Mouse (Mus musculus): ENCODE results near the gene Ptprh. TPM values are rescaled to one million over a fixed set of nuclear protein-coding genes. Genes with fewer than 3 reads are reported as not detected.
"Not testable (repeated sequence)": the region's sequence is repeated elsewhere in the genome, so short reads cannot be mapped to it uniquely, and the experiment has no call there.

Gene Ptprh
- polyA plus RNA-seq, 1 experiment from 2014 or later, result not detected

- Histone ChIP-seq H3K4me2 (no peak overlapping the region), H3K27me3 (ENCODE audit: control insufficient read depth, insufficient read depth, low read length) (no peaks in the 10 kb centered on the region), H3K9me3 (ENCODE audit: control insufficient read depth, low read length) (no peaks in the 10 kb centered on the region), H3K36me3 (ENCODE audit: control insufficient read depth, insufficient read depth, low read length) (no peaks in the 10 kb centered on the region), H3K4me1 (ENCODE audit: control insufficient read depth, insufficient read depth, low read length) (0 out of 2 replicates have a peak, but pooled peaks cover 6% of the 10 kb centered on the region), H3K9ac (ENCODE audit: low read length) (no peak overlapping the region), H3K4me3 (ENCODE audit: low read depth, low read length) (no peak overlapping the region), H3K27ac (ENCODE audit: low read depth, low read length) (no peak overlapping the region)
- DNase-seq (ENCODE audit: low spot score, missing footprints), result no peak
- 91% methylated on average over 4 of the region's 4 CpGs for WGBS
- ATAC-seq (ENCODE audit: low FRiP score), result no peak
Observed at GRCm38 (mm10) chr7:4536369-4536768, 67.5 kb downstream of the Ptprh start.

DNA sequence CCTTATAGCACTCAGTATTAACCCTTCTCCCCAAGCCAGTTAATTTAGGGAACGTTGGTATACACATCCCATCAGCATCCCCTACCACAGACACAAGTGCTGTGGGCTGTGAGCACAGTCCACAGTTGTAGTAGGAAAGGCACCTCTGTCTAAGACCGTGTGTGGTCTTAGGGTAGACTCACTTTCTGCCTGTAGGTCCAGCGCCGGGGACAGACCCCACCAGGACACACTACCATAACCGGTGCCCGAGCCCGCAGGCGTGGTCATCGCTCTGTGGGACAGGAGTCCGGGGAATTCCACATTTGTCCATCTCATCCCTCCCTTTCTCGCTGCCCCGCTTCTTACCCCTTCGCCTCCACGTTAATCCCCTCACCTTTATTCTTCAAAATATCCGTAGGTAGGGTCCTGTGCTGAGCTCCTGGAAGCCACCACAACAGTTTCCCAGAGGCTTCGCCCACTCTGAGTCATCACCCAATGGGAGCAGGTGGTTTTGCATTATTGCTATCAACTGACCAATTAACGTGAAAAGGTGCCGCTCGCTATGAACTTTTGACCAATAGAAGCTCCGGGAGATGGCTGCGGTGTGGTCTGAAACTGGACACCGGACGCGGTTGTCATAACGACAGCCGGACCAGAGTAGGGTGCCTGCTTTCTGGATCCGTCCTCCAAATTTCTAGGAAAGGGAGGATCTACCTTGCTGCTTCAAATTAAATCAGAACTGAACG, 71.7 kb downstream of the Ptprh start, which contains the start of gene Dnaaf3:
Dnaaf3 (minus strand) TSS at position 449 of the 725 bp plus-strand sequence.
- Histone ChIP-seq H3K27me3 (ENCODE audit: control insufficient read depth, insufficient read depth, low read length) (peaks cover 1% of the 10 kb centered on the region), H3K27ac (ENCODE audit: low read depth, low read length) (no peak within 1 kb of the TSS), H3K4me2 (peak within 1 kb of the TSS; percentile 65), H3K9me3 (ENCODE audit: control insufficient read depth, low read length) (no peaks in the 10 kb centered on the region), H3K4me1 (ENCODE audit: control insufficient read depth, insufficient read depth, low read length) (0 out of 2 replicates have a peak, but pooled peaks cover 7% of the 10 kb centered on the region), H3K36me3 (ENCODE audit: control insufficient read depth, insufficient read depth, low read length) (no peaks in the 10 kb centered on the region), H3K4me3 (ENCODE audit: low read depth, low read length) (peak within 1 kb of the TSS; percentile 40), H3K9ac (ENCODE audit: low read length) (peak within 1 kb of the TSS; percentile 38; the same call in 1 of the 2 replicates)
- peak; percentile 95 for ATAC-seq (ENCODE audit: low FRiP score)
- peak; percentile 95 for DNase-seq (ENCODE audit: low spot score, missing footprints)
- WGBS, result 3% methylated on average over 28 of the region's 28 CpGs

DNA sequence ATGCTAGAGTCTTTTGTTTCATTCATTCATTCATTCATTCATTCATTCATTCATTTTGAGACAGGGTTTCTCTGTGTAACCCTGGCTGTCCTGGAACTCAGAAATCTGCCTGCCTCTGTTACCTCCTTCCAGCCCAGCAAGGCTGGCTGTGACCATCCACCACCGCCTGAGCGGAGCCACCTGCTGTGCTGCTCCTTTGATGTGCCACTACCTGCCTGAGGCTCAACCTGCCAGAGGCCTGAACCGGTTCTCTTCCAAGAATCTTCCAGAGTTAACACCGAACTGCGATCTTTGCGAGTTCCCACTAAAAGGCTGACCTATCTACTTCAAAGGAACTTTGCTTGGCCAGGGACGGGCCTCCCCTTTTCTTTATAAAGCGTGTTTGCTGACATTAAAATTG, 73.7 kb downstream of the Ptprh start:
- H3K9ac ChIP-seq (ENCODE audit: low read length); H3K36me3 ChIP-seq (ENCODE audit: control insufficient read depth, insufficient read depth, low read length); H3K4me1 ChIP-seq (ENCODE audit: control insufficient read depth, insufficient read depth, low read length); H3K4me3 ChIP-seq (ENCODE audit: low read depth, low read length); H3K27ac ChIP-seq (ENCODE audit: low read depth, low read length); H3K4me2 ChIP-seq; ATAC-seq (ENCODE audit: low FRiP score); H3K27me3 ChIP-seq (ENCODE audit: control insufficient read depth, insufficient read depth, low read length); H3K9me3 ChIP-seq (ENCODE audit: control insufficient read depth, low read length); DNase-seq (ENCODE audit: low spot score, missing footprints): not testable (repeated sequence)
- 48% methylated on average over 7 of the region's 8 CpGs for WGBS

DNA sequence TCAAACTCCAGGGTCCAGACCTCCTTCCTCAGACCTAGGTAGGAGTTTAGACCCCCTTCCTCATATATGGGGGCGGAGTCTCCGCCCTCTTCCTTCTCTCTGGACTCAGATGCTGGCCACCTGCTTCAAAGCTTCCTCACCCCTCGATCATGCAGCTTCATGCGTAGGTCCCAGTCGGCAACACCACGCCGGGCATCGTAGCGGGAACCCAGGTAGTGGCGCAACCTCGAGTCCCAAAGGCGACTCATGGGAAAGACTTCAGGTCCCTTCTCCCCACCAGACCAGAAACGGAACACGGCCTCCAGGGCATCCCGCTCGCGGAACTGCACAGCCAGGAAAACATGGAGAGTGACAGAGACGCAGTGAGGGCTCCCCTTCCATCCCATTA, 76.5 kb downstream of the Ptprh start:
- Histone ChIP-seq H3K4me1 (ENCODE audit: control insufficient read depth, insufficient read depth, low read length) (peaks cover 8% of the 10 kb centered on the region), H3K4me3 (ENCODE audit: low read depth, low read length) (no peak overlapping the region), H3K27me3 (ENCODE audit: control insufficient read depth, insufficient read depth, low read length) (peaks cover 4% of the 10 kb centered on the region), H3K4me2 (peak overlapping the region; percentile 48; the same call in 1 of the 2 replicates), H3K9ac (ENCODE audit: low read length) (no peak overlapping the region), H3K36me3 (ENCODE audit: control insufficient read depth, insufficient read depth, low read length) (no peaks in the 10 kb centered on the region), H3K27ac (ENCODE audit: low read depth, low read length) (no peak overlapping the region), H3K9me3 (ENCODE audit: control insufficient read depth, low read length) (no peaks in the 10 kb centered on the region)
- DNase-seq (ENCODE audit: low spot score, missing footprints), result no peak
- 52% methylated on average over 18 of the region's 18 CpGs for WGBS
- 0 out of 2 replicates have a peak, but pooled peaks have one; percentile 2 for ATAC-seq (ENCODE audit: low FRiP score)

DNA sequence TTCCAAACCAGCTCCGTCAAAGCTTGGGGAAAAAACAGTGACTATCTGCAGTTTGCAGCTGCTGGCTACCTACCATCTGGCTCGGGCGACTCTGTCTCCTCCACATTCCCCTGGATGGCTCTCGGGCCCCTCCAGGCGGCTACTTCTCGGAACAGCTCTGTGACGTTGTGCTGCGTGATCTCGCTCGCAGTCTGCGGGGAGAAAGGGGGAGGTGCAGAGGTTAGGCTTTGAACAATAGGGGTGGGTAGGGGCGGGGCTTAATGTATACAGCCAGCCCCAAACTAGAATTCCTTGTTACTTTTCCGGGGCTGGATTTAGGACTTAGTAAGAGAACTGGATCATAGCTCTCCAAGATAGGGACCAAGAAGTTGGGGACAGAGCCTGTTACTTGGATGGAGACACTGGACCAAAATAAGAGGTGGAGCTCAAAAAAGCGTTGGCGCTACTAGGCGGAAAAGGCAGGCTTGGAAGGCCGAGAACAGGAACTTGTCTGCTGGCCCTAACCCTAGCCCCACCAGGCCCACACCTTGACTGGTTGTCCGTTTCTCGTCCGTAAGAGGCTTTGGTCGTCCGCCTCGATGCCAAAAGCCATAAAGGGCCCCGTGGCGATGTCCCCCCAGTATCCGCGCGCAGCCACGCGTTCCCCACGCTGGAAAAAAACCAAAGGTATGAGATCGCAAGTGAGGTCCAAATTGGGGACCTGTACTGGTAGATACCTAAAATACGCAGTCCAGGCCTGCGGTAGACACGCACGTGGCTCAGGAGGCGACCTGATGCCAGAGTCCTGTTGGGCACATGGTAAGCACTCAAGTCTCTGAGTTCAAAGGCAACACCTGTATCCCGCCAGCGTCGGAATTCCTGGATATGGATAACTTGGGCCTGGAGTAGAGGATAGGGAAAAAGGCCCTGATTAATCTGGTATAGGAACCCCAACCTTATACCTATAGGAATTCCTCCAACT, 77.2 kb downstream of the Ptprh start:
- H3K9me3 ChIP-seq (ENCODE audit: control insufficient read depth, low read length), result no peaks in the 10 kb centered on the region
- H3K4me3 ChIP-seq (ENCODE audit: low read depth, low read length), result peak overlapping the region; percentile 20
- H3K4me1 ChIP-seq (ENCODE audit: control insufficient read depth, insufficient read depth, low read length), result peaks cover 2% of the 10 kb centered on the region
- DNase-seq (ENCODE audit: low spot score, missing footprints), result peak; percentile 98
- no peaks in the 10 kb centered on the region for H3K36me3 ChIP-seq (ENCODE audit: control insufficient read depth, insufficient read depth, low read length)
- peak; percentile 95 for ATAC-seq (ENCODE audit: low FRiP score)
- 21% methylated on average over 40 of the region's 40 CpGs for WGBS
- peak overlapping the region; percentile 48 for H3K4me2 ChIP-seq
- peak overlapping the region; percentile 47 for H3K9ac ChIP-seq (ENCODE audit: low read length)
- peaks cover 4% of the 10 kb centered on the region for H3K27me3 ChIP-seq (ENCODE audit: control insufficient read depth, insufficient read depth, low read length)
- H3K27ac ChIP-seq (ENCODE audit: low read depth, low read length), result no peak overlapping the region

DNA sequence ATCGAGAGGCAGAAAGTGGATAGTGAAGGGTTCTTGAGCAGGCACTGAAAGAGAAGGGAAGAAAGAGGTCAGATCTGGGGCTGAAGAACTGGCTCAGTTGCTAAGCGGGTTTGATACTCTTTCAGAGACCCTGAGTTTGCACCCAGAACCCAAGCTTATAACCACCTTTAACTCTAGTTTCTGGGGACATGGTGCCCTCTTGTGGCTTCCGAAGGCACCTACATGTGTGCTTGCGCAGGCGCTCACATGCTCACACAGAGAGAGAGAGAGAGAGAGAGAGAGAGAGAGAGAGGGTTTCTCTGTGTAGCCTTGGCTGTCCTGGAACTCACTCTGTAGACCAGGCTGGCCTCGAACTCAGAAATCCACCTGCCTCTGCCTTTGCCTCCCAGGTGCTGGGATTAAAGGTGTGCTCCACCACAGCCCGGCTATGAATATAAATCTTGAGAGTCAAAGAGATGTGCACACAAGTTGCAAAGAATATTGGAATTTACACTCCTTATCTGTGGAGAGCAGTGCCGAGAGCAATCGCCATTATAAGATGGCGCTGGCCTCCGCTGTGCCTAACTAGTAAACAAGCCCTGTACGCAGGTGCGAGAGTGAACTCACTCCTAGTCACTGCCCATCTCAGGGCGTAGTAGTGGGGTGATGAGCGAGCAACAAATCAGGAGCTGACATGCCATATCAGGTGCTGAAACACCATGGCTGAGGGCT, 79.5 kb downstream of the Ptprh start, which contains the start of gene Tnni3:
Tnni3 (minus strand) TSS at position 18 of the 711 bp plus-strand sequence.
- not testable (repeated sequence) for H3K27me3 ChIP-seq (ENCODE audit: control insufficient read depth, insufficient read depth, low read length); H3K9ac ChIP-seq (ENCODE audit: low read length)
- ATAC-seq (ENCODE audit: low FRiP score), result 0 out of 2 replicates have a peak, but pooled peaks have one; percentile 16

DNA sequence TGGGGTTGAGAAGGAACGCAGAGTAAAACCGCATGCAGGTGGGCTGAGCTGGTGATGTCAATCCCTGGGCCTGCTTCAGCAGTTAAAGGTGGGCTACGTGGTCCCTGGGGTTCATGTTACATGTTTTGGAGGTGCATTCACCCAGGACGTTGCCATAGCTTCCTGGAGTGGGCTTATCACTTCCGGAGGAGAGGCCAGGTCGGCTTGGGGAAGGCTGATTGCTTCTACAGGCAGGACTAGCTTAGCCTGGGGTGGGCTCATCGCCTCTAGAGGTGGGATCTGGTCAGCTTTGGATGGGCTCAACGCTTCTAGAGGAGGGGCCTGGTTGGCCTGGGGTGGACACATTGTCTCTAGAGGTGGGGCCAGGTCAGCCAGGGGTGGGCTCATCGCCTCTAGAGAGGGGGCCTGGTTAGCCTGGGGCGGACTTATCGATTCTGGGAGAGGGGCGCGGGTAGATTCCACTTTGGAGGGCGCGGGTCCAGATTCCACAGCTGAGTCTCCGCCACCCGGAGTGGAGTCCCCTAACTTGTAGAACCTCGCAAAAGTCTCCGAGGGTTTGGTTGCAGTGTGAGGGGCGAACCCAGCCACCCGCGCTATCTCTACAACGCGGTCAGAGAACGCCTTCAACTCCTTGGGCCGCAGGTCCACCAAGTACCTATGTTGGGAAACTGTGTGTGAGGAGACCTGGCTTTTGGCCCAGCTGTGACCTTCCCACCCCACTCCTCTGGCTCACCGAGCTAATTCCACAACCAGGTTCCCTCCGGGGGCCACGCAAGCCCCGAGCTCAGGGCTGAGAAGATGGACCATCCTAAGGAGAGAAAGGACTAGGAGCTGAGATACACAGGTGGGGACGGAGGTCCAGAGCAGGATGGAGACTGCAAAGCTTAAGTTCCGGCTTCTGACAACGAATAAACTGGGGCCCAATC, 80.4 kb downstream of the Ptprh start:
- peaks cover 10% of the 10 kb centered on the region for H3K27me3 ChIP-seq (ENCODE audit: control insufficient read depth, insufficient read depth, low read length)
- H3K27ac ChIP-seq (ENCODE audit: low read depth, low read length), result no peak overlapping the region
- H3K9ac ChIP-seq (ENCODE audit: low read length), result no peak overlapping the region
- H3K4me3 ChIP-seq (ENCODE audit: low read depth, low read length), result no peak overlapping the region
- H3K36me3 ChIP-seq (ENCODE audit: control insufficient read depth, insufficient read depth, low read length), result no peaks in the 10 kb centered on the region
- ATAC-seq (ENCODE audit: low FRiP score) (no peak), DNase-seq (ENCODE audit: low spot score, missing footprints) (no peak)
- WGBS, result 92% methylated on average over 33 of the region's 33 CpGs
- peaks cover 5% of the 10 kb centered on the region for H3K4me1 ChIP-seq (ENCODE audit: control insufficient read depth, insufficient read depth, low read length)
- no peak overlapping the region for H3K4me2 ChIP-seq
- no peaks in the 10 kb centered on the region for H3K9me3 ChIP-seq (ENCODE audit: control insufficient read depth, low read length)

More for the DNA sequence above, 79.5 kb downstream of the Ptprh start, which contains the start of gene Tnni3:
- not testable (repeated sequence) for H3K4me3 ChIP-seq (ENCODE audit: low read depth, low read length); H3K9me3 ChIP-seq (ENCODE audit: control insufficient read depth, low read length); H3K4me1 ChIP-seq (ENCODE audit: control insufficient read depth, insufficient read depth, low read length); H3K4me2 ChIP-seq; H3K36me3 ChIP-seq (ENCODE audit: control insufficient read depth, insufficient read depth, low read length); H3K27ac ChIP-seq (ENCODE audit: low read depth, low read length)
- peak; percentile 94 for DNase-seq (ENCODE audit: low spot score, missing footprints)
- WGBS, result 72% methylated on average over 15 of the region's 15 CpGs

- no peak for DNase-seq (ENCODE audit: low spot score, missing footprints)
- ATAC-seq (ENCODE audit: low FRiP score), result no peak
- 83% methylated on average over 6 of the region's 6 CpGs for WGBS
- no peaks in the 10 kb centered on the region for H3K9me3 ChIP-seq (ENCODE audit: control insufficient read depth, low read length)
- H3K9ac ChIP-seq (ENCODE audit: low read length), result no peak overlapping the region
- H3K4me2 ChIP-seq, result no peak overlapping the region
- peaks cover 10% of the 10 kb centered on the region for H3K27me3 ChIP-seq (ENCODE audit: control insufficient read depth, insufficient read depth, low read length)
- peaks cover 5% of the 10 kb centered on the region for H3K4me1 ChIP-seq (ENCODE audit: control insufficient read depth, insufficient read depth, low read length)
- no peak overlapping the region for H3K4me3 ChIP-seq (ENCODE audit: low read depth, low read length)
- no peak overlapping the region for H3K27ac ChIP-seq (ENCODE audit: low read depth, low read length)
- H3K36me3 ChIP-seq (ENCODE audit: control insufficient read depth, insufficient read depth, low read length), result no peaks in the 10 kb centered on the region
Observed at GRCm38 (mm10) chr7:4522292-4522691, 81.5 kb downstream of the Ptprh start.
